Mouse (Mus musculus): ENCODE measurements around the gene Tnfrsf13b. TPM values are rescaled to one million over a fixed set of nuclear protein-coding genes. Genes with fewer than 3 reads are reported as not detected.

Tnfrsf13b gene
- 10 to 100 TPM; 77.2 to 97.2 TPM for polyA plus RNA-seq (2017; shearing (Covaris generic))

DNA sequence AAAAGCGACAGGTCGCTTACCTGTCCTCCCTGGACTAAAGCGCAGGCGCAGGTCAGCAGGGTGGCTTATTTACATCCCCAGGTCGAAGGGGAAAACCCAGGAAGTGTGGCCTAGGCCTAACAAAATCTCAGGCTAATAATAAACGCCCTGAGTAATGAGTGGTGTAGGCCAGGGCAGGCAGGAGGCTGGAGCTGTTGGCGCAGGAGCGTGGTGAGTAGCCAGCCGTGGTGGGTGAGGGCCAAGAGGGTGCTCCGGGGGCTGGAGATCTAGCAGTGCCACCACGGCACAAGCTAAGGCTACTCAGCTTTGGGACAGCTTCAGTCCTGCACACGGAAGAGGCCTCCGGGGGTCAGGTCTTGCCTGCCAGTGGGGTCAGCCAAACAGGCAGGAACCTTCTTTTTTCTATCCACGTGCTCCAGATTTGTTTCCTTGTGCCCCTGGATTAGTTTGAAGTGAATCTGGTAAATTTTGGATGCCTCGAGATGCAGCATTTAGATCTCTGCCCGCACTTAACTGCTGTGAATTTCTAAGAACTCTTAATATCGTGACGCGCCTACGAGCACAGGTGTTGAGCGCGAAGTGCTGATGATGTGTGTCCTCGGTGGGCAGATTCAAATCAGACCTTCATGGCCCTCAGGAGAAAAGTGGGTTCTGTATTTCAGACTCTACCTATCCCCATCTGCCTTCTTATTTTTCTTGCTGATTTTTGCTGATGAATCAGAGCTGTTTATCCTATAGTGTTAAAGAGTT is at the start of gene Tnfrsf13b:
Gene Tnfrsf13b (plus strand): TSS at position 150 of the 750 bp plus-strand sequence.
- no peak for ATAC-seq

DNA sequence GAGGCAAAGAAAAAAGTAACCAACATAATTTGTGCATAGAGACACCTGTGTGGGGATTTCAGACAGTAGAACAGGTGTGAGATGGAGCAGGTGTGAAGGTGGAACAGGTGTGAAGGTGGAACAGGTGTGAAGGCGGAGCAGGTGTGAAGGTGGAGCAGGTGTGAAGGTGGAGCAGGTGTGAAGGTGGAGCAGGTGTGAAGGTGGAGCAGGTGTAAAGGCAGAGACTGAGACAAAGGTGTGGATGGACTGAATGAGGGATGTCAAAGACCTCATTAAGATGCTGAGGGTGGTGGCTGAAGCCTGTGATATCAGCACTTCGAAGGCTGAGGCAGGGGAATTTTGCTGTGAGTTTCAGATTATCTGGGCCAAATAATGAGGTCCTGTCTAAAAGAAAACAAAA is 44.9 kb upstream of the Tnfrsf13b start:
- no peak for ATAC-seq

DNA sequence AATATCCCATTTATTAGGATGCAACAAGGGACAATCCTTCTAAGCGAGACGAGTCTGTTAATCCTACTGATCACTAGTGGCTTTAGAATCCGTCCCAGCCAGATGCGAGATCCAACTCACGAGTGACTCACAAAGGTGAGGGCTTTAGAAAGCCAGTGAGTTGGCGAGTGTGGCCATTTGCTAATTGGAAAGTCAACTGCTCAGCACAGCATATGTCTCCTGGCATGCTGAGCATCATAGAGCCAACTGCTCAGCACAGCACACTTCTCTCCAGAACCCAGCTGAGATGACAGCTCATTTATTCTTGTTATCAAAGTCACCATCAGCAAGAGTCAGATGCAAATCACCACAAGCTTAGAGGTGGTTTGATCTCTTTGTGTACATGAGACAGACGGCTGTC is 36.4 kb upstream of the Tnfrsf13b start:
- no peak for ATAC-seq

DNA sequence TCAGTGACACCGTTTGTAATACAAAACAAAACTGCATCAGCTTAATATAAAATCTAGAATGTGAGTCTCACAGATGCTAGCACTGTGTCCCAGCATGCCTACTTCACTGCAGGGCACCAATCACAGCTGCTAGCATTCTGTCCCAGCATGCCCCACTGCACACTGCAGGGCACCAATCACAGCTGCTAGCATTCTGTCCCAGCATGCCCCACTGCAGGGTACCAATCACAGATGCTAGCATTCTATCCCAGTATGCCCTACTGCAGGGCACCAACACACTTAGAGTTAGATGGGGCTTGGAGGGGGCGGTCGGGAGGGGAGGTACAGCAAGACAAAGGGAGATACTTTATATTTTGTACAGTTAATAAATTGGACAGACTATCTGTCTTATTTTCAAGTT is 35.4 kb upstream of the Tnfrsf13b start:
- ATAC-seq: no peak

DNA sequence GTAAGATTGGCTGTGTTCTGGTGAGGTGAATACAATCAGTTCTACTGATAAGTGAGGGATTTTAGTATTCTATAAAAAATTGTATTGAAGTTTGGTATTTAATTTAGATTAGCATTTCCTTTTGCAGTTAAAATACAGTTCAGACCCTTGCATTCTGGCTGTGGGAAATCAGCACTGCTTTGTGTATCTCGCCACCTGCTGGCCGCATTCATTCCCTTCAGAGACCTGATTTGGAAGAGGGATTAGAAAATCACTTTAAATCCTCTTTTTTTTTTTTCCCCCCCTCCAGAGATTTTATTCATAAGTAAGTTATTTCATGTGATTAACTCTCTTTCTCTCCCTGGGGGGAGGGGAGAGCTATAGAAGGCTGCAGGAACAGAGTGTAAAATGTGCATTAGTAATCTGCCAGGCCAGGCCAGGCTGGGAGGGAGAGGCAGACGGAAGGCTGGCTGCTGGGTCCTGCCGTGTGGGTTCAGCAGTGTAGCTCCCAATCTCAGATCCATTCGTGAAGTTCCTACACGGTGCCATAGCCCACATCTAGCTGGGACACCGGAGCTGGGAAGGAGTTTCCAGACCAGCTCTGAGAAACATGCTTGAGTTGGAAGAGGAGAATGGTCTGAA is 34.8 kb upstream of the Tnfrsf13b start:
- no peak for ATAC-seq

DNA sequence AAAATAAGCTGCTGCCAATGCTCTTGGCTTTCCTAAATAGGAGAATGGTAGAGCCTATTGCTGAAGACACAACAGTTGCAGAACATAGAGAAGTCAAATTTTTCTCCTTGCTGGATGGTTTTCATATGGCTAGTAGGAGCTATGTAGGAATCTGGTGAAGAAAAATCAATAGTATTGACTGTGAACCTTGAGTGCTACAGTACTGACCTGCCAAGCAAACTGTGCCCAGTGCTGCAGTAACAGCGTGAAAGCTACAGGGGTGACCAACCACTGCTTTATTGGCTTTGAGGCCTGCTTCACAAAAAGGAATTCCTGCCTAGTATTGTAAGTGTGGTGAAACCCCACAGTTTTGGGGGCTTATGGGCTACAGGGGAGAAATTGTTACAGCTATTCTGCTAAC is 28.5 kb upstream of the Tnfrsf13b start:
- ATAC-seq: no peak

DNA sequence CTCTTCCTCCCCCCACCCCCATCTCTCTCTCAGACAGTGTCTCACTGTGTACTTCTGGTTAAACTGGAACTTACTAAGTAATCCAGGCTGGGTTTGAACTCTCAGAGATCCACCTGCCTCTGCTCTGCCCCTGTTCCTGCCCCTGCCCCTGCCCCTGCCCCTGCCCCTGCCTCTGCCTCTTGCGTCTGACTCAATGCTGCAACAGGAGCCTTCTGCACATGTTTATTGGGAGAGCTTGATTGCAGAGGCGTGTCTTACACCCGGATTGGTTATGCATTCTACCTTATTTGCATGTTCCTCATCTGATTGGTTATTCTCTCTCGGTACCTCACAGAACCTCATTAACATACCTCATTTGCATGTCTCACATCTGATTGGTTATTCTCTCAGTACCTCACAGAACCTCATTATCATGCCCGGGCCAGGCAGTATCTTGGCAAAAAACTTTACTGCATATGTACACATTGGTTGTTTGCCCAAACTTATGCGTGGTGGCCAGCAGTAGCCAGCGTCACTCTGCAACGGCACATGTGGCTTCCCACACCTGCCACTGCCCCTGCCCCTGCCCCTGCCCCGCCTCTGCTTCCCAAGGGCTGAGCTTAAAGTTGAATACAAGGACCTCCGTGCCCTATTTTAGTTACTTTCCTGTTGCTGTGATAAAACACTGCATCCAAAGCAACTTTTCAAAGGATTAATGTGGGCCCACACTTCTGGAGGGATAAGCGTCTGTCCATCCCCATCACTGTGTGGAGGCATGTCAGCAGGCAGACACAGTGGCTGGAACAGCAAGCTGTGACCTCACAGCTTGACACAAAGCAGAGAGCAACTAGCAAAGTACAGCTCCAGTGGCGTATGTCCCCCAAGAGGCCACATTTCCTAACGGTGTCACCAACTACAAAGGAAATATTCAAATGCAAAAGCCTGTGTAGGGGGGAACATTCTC is 23.9 kb upstream of the Tnfrsf13b start:
- no peak for ATAC-seq

DNA sequence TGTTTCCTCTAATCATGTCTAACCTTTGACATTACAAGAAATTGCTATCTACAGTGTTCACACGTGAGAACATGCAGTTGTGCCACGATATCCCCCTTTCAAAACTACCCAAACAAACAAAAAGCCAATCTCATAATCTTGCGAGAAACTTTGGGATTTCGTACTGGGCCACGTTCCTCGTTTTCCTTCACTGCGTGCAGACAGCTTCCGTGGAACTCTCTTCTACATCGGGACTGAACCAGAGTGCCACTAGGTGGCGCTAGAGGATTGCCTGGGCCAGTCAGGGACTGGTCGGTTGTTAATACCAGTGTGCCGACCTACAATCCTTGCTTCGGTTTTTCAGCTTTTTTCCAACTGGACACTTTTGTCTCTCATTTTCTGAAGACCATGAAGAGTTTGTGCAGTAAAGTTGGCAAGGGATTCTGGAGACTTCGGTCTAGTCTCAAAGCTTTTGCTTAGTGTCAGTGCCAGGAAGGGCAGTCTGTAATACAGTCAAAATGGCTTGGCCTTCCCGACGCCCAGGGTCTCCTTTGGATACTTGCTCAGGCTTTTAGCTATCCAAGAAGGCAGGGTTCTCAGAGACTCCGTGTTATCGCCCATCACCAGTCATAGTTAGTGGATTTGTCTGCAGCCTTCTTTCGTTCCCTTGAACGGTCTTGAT is 22.2 kb upstream of the Tnfrsf13b start:
- peak; percentile 72 for ATAC-seq

DNA sequence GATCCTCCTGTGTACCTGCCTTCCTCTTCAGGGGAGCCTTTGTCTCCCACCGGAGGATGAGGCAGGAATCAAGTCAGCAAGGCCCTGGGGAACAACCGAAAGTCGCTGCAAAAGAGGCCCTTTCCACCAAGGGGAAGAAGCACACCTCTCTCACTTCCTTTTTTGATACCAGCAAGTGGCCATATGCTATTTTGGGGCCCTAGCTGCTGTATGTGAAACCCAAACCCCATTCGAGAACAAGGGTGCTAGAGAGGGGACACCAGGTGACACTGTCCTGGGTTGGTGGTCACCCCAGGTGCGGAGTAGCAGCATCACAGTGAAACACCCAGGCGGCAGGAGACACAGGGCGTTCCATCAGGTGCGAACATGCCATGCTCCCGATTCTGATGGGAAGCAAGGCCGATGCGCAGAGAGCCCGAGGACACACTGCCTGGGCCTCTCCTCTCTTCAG is 17.6 kb upstream of the Tnfrsf13b start:
- ATAC-seq: no peak

DNA sequence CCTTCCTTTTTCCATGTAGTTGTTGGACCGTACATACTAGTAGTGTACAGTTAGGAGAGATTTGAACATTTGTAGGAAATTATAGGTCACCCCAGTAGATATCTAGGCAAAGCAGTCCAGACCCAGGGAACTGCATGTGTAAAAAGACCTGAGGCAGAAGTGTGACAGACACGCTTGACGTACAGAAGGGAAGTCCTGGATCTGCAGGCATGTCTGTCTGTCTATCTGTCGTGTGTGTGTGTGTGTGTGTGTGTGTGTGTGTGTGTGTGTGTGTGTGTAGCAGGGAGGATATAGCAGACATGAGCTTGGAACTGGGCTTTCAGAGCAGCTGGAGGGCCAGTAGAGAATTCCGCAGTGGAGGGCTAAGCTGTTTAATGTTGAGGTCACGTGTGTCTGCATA is 16.8 kb upstream of the Tnfrsf13b start:
- ATAC-seq: no peak

DNA sequence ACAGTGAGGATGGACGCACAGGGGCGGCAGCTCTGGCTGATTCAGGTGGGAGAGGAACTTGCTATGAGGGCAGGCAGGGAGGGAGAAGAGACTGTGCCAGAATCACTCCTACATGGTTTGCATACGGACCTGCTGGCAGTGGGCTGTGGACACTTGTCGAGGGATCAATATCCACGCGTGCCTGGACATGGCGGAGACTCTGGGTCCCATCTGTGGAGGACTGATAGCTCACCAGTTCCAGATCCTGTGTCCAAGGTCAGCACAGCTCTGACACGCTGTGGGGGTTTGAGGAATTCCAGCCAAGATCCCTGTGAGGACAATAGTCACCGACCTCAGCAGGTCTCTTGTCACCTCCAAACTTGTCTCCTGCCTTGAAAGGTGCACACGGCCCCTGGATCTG is 16.4 kb upstream of the Tnfrsf13b start:
- no peak for ATAC-seq

DNA sequence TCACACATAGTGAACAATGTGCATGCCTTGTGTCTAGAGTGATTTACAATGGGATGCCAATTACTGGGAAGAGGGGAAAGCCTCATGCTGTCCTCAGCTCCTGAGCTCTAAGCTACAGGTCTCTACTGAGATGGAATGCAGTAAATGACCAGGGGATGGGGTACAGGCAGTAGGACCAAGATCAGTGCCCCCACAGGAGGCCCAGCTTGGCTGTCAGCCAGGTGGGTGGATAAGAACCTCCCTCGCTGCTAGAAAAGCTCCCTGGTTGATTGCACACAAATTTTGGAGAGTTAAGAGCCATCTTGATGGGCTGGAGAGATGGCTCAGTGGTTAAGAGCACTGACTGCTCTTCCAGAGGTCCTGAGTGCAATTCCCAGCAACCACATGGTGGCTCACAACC is 15.6 kb upstream of the Tnfrsf13b start:
- no peak for ATAC-seq

DNA sequence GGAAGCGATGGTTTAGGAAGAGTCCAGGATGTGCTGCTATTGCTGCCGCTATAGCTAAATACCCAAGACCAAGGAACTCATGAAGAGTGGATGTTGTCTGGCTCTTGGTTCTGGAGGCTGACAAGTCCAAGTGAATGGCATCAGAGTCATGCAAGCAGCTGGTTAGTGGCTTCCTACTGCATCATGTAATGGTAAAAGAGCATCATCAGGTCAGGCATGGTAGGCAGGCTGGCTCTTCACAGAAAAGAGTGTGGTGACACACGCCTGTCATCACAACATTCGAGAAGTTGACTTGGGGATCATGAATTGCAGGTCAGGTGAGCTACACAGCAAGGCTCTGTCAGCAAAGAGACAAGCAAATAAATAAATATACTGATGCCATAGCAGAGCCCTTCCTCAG is 15.1 kb upstream of the Tnfrsf13b start:
- no peak for ATAC-seq

DNA sequence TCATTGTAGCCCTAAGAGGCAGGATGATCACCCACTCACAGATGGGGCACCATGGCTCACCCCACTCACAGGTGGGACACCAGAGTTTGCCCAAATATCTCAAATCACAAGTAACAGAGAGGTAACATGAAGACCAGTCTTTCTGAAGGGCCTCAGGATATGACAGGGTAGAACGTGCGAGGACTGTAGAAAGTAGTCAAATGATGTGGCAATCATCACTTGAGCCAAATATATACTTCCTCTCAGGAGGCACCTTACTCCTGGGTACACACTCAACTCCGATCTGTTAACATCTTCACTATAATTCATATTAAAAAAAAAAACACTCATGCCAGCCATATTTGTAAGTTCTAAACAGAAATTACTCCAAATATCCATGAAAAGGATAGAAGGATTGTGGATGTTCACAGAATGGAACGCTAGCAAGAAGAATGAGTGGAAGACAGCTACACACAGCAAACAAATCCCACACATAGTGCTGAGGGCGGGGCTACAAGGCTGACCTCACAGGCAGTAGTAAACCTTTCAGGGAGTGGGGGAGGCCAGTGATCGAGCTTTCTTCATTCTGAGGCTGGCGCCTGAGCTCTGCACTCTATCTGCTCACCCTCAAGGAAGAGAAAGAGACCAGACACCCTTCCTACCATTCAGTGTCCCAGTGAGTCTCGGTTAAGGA is 14.1 kb upstream of the Tnfrsf13b start:
- no peak for ATAC-seq

DNA sequence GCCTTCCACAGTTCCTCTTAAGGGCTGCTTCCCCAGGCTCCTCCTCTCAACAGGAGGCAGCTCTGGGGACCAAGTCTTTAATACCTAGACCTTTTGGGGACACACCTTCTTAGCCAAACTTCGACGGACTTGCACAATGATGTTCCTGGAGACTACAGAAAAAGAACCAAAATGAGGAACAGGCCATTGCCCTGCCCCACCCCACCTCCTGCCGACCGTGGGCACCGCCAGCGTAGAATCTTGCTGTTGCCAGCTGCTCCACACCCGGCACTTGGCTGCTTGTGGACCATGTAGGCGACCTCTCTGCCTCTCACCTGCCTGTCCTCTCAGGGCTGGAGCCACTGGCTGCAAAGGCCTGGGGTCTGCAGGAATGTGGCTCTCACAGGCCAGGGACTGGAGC is 10.3 kb upstream of the Tnfrsf13b start:
- no peak for ATAC-seq

DNA sequence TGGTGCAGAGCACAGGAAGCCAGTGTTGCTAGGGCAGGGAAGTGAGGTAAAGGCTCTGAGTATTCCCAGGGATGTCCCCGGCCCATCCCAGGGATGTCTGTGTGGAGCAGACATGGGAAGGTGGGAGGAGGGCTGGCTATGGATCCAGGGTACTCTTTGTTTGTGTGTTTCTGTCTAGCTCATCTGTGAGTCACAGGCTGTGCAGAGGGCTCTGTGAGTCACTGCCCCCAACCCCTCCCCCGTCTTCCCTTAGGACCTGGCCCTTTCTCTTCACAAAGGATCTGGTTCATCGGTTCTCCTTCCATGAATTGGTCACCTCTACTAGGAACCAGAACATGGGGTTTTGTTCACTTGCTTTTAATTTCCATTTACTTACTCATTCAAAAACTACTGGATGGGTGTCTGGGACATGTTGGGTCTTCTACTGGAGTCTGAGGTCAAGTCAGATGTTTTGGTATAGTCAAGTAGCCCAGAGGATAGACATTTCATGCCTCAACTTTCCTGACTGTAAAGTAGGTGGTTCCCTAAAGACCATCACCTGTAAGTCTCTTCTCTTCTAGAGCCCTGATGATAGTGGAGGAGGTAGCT is 6.5 kb upstream of the Tnfrsf13b start:
- no peak for ATAC-seq

DNA sequence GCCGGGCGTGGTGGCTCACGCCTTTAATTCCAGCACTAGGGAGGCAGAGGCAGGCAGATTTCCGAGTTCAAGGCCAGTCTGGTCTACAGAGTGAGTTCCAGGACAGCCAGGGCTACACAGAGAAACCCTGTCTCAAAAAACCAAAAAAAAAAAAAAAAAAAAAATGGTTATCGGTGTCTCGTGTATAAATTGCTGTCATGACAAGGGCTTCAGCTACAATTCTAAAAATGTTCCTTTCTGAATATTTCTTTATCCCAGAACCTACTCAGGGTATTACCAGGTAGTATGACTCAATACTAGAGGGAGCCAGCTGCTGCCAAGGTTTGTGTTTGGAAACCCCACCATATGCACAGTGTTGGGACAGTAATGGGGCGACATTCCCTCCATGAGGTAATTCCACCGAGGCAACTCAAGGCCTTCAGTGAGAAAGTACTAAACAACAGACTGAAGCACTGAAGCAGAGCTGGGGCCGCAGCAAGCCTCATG is 4.2 kb upstream of the Tnfrsf13b start:
- no peak for ATAC-seq

DNA sequence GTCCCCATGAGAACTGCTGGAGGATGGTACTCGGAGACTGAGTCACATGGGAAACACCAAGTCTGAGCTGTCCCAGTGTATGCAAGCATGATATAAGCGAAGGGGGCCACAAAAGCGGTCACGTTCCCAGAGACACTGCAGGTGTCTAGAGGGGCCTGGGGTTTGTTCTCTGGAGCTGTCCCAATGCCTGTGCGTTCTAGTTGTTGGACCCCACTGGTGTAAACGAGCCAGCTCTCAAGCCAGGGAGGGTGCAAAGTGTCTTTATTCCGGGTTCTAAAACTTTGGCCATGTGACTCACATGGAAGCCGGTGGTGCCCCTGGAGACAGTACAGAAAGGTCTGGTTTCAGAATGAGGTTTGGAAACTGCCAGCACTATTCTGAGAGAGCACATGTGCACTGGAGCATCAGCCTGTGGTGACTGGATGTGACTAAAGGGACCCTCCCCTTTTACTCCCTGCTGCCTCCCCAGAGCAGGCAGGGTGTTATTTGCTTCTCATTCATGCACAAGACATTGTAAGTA is 3.7 kb upstream of the Tnfrsf13b start:
- ATAC-seq: no peak

DNA sequence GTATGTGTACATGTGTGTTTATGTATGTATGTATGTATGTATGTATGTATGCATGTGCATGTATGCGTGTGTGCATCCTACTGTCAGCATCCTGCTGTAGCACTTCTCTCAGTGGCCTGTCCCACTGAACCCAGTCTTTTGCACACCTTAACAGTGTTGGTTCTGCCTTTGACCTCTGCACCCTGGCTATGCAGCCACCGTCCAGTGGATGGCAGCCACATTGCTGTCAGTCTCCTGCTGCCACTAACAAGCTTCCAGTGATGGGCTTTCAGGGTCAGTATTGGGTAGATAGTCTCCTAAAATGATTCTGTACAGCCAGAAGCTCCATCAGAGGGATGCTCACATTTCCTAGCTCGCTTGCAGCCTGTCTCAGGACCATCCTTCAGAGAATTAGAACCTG is 2.7 kb upstream of the Tnfrsf13b start:
- ATAC-seq: no peak

DNA sequence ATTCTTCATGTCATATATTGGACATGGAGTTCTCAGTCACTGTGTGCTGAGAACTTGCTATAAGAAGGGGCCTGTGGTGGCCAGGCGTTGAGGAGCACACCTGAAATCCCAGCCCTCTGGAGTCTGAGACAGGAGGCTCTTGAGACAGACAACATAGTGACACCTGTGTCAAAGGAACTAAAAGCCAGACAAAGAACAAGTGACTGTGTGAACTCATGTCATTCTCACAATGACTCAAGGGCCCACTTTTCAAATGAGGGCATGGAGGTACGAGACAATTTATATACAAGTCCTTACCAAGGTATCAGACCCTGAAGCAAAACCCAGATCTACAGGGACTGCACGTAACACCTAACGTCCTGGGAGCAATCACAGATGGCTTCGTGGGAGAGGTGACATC is 585 bp upstream of the Tnfrsf13b start:
- ATAC-seq: no peak

DNA sequence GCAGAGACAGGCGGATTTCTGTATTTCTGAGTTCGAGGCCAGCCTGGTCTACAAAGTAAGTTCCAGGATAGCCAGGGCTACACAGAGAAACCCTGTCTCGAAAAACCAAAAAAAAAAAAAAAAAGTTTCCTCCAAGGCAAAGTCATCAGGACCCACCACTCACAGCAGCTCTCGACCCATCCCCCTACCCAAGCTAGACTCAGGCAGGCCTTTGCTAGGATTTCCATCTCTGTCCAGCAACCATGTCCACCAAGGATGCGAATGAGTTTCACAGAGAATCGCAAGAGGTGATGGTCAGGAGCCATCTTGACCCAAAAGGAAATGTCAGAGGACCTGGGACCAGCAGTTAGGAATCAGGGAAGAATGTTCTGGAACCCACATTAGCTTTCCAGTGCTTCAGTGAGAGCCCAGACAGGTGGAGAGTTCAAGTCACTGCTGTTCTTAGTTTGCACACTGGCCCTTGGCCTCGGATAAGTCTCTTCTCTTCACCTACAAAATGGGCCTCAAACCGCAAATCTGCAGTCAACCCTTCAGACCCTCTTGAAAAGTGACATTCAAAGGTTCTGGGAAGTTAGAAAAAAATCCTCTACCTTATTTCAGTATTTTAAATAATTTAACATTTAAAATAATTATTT is 983 bp downstream of the Tnfrsf13b start:
- ATAC-seq: no peak

All from CD4-positive, CD25-positive, alpha-beta regulatory T cell, adult 4 months (primary cell).